Mouse (Mus musculus) stomach, postnatal 0 days (tissue): ENCODE measurements at regions not wholly inside any gene's neighbourhood (a gene's known extent, or its start where the extent isn't known, plus 50 kb on each side); places are given as distances from the start of the nearest gene placed in this dataset.

Experiments
- CTCF ChIP-seq: IDR thresholded peaks from 2 replicates; pipeline ENCODE4 v1.5.1; 2016; ENCODE audit warnings: antibody characterized with exemption, low read depth, mild to moderate bottlenecking, moderate library complexity
- EP300 ChIP-seq: optimal IDR thresholded peaks from 2 replicates; pipeline ENCODE3; 2016; ENCODE audit warnings: antibody characterized with exemption

DNA sequence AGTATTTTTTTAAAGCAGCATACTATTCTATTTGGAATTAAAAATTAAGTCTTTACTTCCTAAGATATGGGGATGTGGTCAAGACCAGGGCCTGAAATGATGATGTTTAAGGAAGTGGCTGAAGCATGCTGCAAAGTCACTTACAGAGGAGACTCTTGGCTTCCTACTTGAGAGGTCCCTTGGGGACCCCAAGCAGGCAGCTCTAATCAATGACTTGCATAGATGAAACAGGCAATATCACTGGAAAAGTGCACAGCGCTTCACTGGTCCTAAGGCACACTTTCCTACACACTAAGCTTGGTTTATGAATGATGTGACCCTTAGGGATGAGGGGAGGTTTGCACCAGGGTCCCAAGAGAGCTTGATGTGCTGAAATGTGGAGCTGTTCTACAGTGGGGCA is 99.2 kb upstream of the Irs2 start:
- no peak for TF ChIP-seq CTCF
- no peak for TF ChIP-seq EP300
